Mouse (Mus musculus): ENCODE data around the gene Fcmr. TPM values are rescaled to one million over a fixed set of nuclear protein-coding genes. Genes with fewer than 3 reads are reported as not detected.

Gene Fcmr
- polyA plus RNA-seq, 1 experiment from 2014 or later: not detected

DNA sequence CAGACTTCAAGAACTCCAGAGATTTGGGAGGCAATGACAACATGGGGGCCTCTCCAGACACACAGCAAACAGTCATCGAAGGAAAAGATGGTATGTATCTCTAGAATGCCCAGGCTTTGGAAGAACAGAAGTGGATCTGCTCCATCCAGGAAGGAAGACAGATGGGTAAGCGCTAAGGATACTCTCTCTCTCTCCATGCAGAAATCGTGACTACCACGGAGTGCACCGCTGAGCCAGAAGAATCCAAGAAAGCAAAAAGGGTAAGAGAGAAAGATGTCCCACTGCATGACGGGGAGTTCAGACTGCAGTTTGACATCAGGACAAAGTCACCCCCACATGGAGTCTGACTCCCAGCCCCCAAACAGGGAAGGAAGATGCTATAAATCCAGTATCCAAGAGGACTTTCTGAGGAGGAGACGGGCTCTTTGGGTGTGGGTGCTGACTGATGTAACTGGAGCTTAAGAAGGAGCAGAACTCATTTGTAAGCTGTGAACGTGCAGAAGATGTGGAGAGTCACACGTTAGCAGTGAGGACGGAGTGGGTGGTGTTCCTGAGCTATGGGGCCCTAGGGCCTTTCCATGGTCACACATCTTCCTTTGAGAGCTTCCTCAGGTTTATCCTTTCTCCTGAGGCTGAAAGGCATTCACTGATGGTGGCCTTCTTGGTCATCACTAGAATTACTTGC is 15.8 kb upstream of the Fcmr start:
- Histone ChIP-seq H3K9me3 (replicated peaks; ENCODE audit: control insufficient read depth, low read length) (no peaks in the 10 kb centered on the region), H3K36me3 (replicated peaks; ENCODE audit: control insufficient read depth, insufficient read depth, low read depth, low read length) (no peaks in the 10 kb centered on the region), H3K4me1 (ENCODE audit: control insufficient read depth, insufficient read depth, low read length) (no peaks in the 10 kb centered on the region), H3K4me2 (ENCODE audit: low read depth, low read length) (no peak overlapping the region), H3K9ac (replicated peaks; ENCODE audit: low read length) (no peak overlapping the region), H3K4me3 (ENCODE audit: low read depth, low read length) (no peak overlapping the region), H3K27me3 (ENCODE audit: control insufficient read depth, insufficient read depth, low read length) (no peaks in the 10 kb centered on the region), H3K27ac (replicated peaks; ENCODE audit: low read depth, low read length) (no peak overlapping the region)
- DNase-seq (ENCODE audit: low spot score): no peak
- WGBS: 87% methylated on average over 10 of the region's 10 CpGs
- ATAC-seq (replicated peaks; ENCODE audit: insufficient number of reproducible peaks, low FRiP score, low TSS enrichment, low read depth): no peak

DNA sequence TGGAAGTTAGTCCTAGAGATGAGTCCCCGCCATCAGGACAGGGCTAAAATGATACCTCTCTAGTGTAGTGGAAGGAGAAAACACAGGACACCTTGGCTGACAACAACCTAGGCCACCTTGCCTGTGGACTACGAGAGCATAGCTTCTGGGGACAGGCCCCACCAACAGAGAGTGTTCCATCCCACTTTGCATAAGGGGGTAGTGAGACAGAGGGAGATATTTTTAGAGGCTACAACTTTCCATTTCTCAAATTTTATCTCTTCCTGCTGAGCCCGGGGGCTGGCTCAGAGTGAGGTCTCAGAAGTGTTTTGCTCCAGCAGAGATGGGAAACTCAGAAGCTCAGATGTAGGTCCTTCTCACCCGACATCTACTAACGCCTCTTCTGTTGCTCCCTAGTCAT is 15.1 kb upstream of the Fcmr start:
- WGBS: 87% methylated on average over 5 of the region's 5 CpGs
- Histone ChIP-seq H3K36me3 (replicated peaks; ENCODE audit: control insufficient read depth, insufficient read depth, low read depth, low read length) (no peaks in the 10 kb centered on the region), H3K9me3 (replicated peaks; ENCODE audit: control insufficient read depth, low read length) (no peaks in the 10 kb centered on the region), H3K4me3 (ENCODE audit: low read depth, low read length) (no peak overlapping the region), H3K9ac (replicated peaks; ENCODE audit: low read length) (no peak overlapping the region), H3K27ac (replicated peaks; ENCODE audit: low read depth, low read length) (no peak overlapping the region), H3K4me2 (ENCODE audit: low read depth, low read length) (no peak overlapping the region), H3K4me1 (ENCODE audit: control insufficient read depth, insufficient read depth, low read length) (no peaks in the 10 kb centered on the region), H3K27me3 (ENCODE audit: control insufficient read depth, insufficient read depth, low read length) (no peaks in the 10 kb centered on the region)
- DNase-seq (ENCODE audit: low spot score) (no peak), ATAC-seq (replicated peaks; ENCODE audit: insufficient number of reproducible peaks, low FRiP score, low TSS enrichment, low read depth) (no peak)

DNA sequence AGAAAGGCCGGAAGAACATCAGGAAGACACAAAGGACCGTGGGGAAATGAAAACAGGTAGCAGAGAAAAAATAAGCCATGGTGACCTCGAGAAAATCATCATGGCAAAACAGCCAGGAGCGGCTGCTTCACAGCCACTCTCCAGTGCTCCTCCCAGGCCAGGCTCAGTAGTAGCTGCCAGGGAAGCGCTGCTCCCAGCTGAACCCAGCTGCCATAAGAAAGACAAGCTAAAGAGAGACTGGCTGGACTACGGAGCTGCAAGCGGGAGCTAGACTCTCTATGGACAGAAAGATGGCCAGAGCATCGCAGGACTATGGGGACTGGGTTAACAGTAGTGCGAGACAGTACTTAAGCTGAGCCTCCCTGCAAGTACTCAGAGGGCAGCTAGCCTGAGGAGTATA is 10.7 kb upstream of the Fcmr start:
- no peaks in the 10 kb centered on the region for H3K4me1 ChIP-seq (ENCODE audit: control insufficient read depth, insufficient read depth, low read length)
- no peak for DNase-seq (ENCODE audit: low spot score)
- no peaks in the 10 kb centered on the region for H3K36me3 ChIP-seq (replicated peaks; ENCODE audit: control insufficient read depth, insufficient read depth, low read depth, low read length)
- no peaks in the 10 kb centered on the region for H3K27me3 ChIP-seq (ENCODE audit: control insufficient read depth, insufficient read depth, low read length)
- 91% methylated on average over 9 of the region's 9 CpGs for WGBS
- no peaks in the 10 kb centered on the region for H3K9me3 ChIP-seq (replicated peaks; ENCODE audit: control insufficient read depth, low read length)
- no peak overlapping the region for H3K27ac ChIP-seq (replicated peaks; ENCODE audit: low read depth, low read length)
- no peak overlapping the region for H3K4me3 ChIP-seq (ENCODE audit: low read depth, low read length)
- no peak for ATAC-seq (replicated peaks; ENCODE audit: insufficient number of reproducible peaks, low FRiP score, low TSS enrichment, low read depth)
- no peak overlapping the region for H3K9ac ChIP-seq (replicated peaks; ENCODE audit: low read length)
- no peak overlapping the region for H3K4me2 ChIP-seq (ENCODE audit: low read depth, low read length)

DNA sequence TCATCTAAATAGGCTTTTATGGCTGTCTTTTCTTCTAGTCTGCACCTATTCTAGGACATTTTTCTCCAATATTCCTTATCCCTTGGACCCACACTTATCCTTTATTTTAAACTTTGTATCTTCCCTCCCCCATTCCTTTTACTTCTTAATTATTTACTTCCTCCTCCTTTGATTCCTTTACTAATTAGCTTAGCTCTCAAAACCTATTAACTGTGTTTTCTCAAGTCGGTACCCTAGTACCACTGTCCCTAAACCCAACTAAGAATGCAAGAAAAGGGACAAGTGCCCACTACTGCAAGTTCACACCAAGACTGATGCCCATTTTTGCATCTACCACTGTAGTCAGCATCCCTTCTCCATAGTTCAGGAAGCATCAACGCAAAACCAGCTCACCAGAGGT is 9.7 kb upstream of the Fcmr start:
- ATAC-seq (replicated peaks; ENCODE audit: insufficient number of reproducible peaks, low FRiP score, low TSS enrichment, low read depth): no peak
- Histone ChIP-seq H3K27ac (replicated peaks; ENCODE audit: low read depth, low read length) (no peak overlapping the region), H3K36me3 (replicated peaks; ENCODE audit: control insufficient read depth, insufficient read depth, low read depth, low read length) (no peaks in the 10 kb centered on the region), H3K4me2 (ENCODE audit: low read depth, low read length) (no peak overlapping the region), H3K27me3 (ENCODE audit: control insufficient read depth, insufficient read depth, low read length) (no peaks in the 10 kb centered on the region), H3K4me3 (ENCODE audit: low read depth, low read length) (no peak overlapping the region), H3K9me3 (replicated peaks; ENCODE audit: control insufficient read depth, low read length) (no peaks in the 10 kb centered on the region), H3K4me1 (ENCODE audit: control insufficient read depth, insufficient read depth, low read length) (no peaks in the 10 kb centered on the region), H3K9ac (replicated peaks; ENCODE audit: low read length) (no peak overlapping the region)
- 68% methylated on average over 2 of the region's 2 CpGs for WGBS
- no peak for DNase-seq (ENCODE audit: low spot score)

DNA sequence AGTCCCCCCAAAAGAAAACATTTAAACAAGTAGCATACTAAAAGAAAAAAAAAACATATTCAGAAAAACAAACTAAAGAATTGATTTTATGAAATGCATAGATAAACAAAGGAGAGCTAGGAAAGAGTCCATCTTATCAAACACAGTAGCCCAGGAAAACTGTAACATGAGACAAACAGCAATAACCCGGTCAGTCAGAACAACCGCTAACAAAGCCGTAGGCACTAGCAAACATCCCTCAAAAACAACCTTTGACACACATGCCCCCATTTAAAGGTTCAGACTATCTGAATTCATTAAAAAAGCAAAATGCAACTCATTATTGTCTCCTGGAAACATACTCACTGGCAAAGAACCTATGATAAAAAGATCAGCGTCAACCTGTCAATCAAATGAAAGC is 8.0 kb upstream of the Fcmr start:
- H3K27me3 ChIP-seq (ENCODE audit: control insufficient read depth, insufficient read depth, low read length): no peaks in the 10 kb centered on the region
- H3K4me3 ChIP-seq (ENCODE audit: low read depth, low read length): no peak overlapping the region
- no peaks in the 10 kb centered on the region for H3K4me1 ChIP-seq (ENCODE audit: control insufficient read depth, insufficient read depth, low read length)
- H3K4me2 ChIP-seq (ENCODE audit: low read depth, low read length): no peak overlapping the region
- 75% methylated on average over 4 of the region's 4 CpGs for WGBS
- ATAC-seq (replicated peaks; ENCODE audit: insufficient number of reproducible peaks, low FRiP score, low TSS enrichment, low read depth) (no peak), DNase-seq (ENCODE audit: low spot score) (no peak)
- no peaks in the 10 kb centered on the region for H3K9me3 ChIP-seq (replicated peaks; ENCODE audit: control insufficient read depth, low read length)
- no peak overlapping the region for H3K9ac ChIP-seq (replicated peaks; ENCODE audit: low read length)
- H3K36me3 ChIP-seq (replicated peaks; ENCODE audit: control insufficient read depth, insufficient read depth, low read depth, low read length): no peaks in the 10 kb centered on the region
- H3K27ac ChIP-seq (replicated peaks; ENCODE audit: low read depth, low read length): no peak overlapping the region

DNA sequence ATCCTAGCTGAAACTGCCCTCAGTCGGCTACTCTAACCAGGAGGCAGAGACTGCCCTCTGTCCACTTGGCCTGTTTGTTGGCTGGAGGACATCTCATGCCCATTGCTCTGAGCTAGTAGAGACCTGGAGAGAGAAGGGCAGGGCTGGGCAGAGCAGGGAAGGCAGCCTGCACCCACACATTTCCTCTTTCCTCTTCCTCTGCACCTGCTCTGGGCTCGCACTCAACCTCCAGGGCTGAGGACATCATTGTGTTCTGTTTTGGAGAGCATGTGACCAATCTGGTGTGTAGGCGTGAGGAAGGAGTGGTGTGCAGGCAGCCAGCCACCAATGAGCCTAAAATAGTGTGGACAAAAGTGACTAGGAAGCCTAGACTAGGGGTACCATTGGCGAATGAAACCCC is 1.2 kb upstream of the Fcmr start:
- H3K4me2 ChIP-seq (ENCODE audit: low read depth, low read length): no peak overlapping the region
- no peak for ATAC-seq (replicated peaks; ENCODE audit: insufficient number of reproducible peaks, low FRiP score, low TSS enrichment, low read depth)
- no peaks in the 10 kb centered on the region for H3K9me3 ChIP-seq (replicated peaks; ENCODE audit: control insufficient read depth, low read length)
- 81% methylated on average over 4 of the region's 4 CpGs for WGBS
- DNase-seq (ENCODE audit: low spot score): no peak
- no peak overlapping the region for H3K4me3 ChIP-seq (ENCODE audit: low read depth, low read length)
- H3K27ac ChIP-seq (replicated peaks; ENCODE audit: low read depth, low read length): no peak overlapping the region
- no peaks in the 10 kb centered on the region for H3K4me1 ChIP-seq (ENCODE audit: control insufficient read depth, insufficient read depth, low read length)
- no peaks in the 10 kb centered on the region for H3K27me3 ChIP-seq (ENCODE audit: control insufficient read depth, insufficient read depth, low read length)
- H3K9ac ChIP-seq (replicated peaks; ENCODE audit: low read length): no peak overlapping the region
- no peaks in the 10 kb centered on the region for H3K36me3 ChIP-seq (replicated peaks; ENCODE audit: control insufficient read depth, insufficient read depth, low read depth, low read length)

DNA sequence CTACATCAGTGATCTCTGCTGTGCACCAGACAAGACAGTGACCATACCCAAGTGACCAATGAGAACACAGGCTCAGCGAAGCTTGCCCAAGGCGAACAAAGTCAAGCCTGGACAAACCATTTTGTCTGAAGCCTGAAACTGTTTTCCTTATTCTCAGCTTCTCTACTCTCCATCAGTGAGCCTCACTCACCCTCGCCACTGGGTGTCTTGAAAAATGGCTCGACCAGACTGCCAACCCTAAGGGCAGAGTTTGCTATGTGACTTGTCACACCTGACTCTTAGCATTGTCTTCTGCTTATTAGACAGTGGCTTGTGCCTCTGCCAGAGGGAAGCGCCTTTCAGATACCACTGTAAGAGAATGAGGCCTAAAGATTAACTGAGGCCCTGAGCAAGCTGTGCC is 728 bp upstream of the Fcmr start:
- Histone ChIP-seq H3K27ac (replicated peaks; ENCODE audit: low read depth, low read length) (no peak overlapping the region), H3K9ac (replicated peaks; ENCODE audit: low read length) (no peak overlapping the region), H3K4me2 (ENCODE audit: low read depth, low read length) (no peak overlapping the region), H3K27me3 (ENCODE audit: control insufficient read depth, insufficient read depth, low read length) (no peaks in the 10 kb centered on the region), H3K4me1 (ENCODE audit: control insufficient read depth, insufficient read depth, low read length) (no peaks in the 10 kb centered on the region), H3K9me3 (replicated peaks; ENCODE audit: control insufficient read depth, low read length) (no peaks in the 10 kb centered on the region), H3K4me3 (ENCODE audit: low read depth, low read length) (no peak overlapping the region), H3K36me3 (replicated peaks; ENCODE audit: control insufficient read depth, insufficient read depth, low read depth, low read length) (no peaks in the 10 kb centered on the region)
- ATAC-seq (replicated peaks; ENCODE audit: insufficient number of reproducible peaks, low FRiP score, low TSS enrichment, low read depth) (no peak), DNase-seq (ENCODE audit: low spot score) (no peak)
- WGBS: 92% methylated on average over 5 of the region's 5 CpGs

DNA sequence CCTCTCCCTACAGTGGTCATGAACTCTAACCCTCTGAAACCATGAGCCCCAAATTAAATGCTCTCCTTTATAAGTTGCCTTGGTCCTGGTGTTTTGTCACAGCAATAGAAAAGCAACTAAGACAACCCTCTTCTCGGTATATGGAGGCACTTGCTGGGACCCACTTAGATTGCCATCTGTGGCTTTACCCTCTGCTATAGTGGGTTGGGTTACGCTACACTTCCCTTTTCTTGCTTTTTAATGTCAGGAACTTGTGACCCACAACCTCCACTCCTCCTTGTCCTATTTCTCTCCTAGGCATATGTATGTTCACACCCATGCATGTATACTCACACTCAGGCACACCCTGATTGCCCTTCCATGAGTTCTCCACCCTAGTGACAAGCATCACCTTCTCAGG is 7.4 kb downstream of the Fcmr start:
- Histone ChIP-seq H3K27ac (replicated peaks; ENCODE audit: low read depth, low read length) (no peak overlapping the region), H3K9me3 (replicated peaks; ENCODE audit: control insufficient read depth, low read length) (no peaks in the 10 kb centered on the region), H3K27me3 (ENCODE audit: control insufficient read depth, insufficient read depth, low read length) (peaks cover 4% of the 10 kb centered on the region; the same call in 1 of the 2 replicates), H3K4me1 (ENCODE audit: control insufficient read depth, insufficient read depth, low read length) (no peaks in the 10 kb centered on the region), H3K9ac (replicated peaks; ENCODE audit: low read length) (no peak overlapping the region), H3K36me3 (replicated peaks; ENCODE audit: control insufficient read depth, insufficient read depth, low read depth, low read length) (no peaks in the 10 kb centered on the region), H3K4me2 (ENCODE audit: low read depth, low read length) (no peak overlapping the region), H3K4me3 (ENCODE audit: low read depth, low read length) (no peak overlapping the region)
- no peak for DNase-seq (ENCODE audit: low spot score)
- no peak for ATAC-seq (replicated peaks; ENCODE audit: insufficient number of reproducible peaks, low FRiP score, low TSS enrichment, low read depth)
- 88% methylated on average over 2 of the region's 2 CpGs for WGBS
